Mouse (Mus musculus) stomach, postnatal 0 days (tissue): ENCODE data around the gene Nlrp4f.

Source experiments
- CTCF ChIP-seq: IDR thresholded peaks from 2 replicates; pipeline ENCODE4 v1.5.1; 2016; ENCODE audit warnings: antibody characterized with exemption, low read depth, mild to moderate bottlenecking, moderate library complexity
- EP300 ChIP-seq: optimal IDR thresholded peaks from 2 replicates; pipeline ENCODE3; 2016; ENCODE audit warnings: antibody characterized with exemption

DNA sequence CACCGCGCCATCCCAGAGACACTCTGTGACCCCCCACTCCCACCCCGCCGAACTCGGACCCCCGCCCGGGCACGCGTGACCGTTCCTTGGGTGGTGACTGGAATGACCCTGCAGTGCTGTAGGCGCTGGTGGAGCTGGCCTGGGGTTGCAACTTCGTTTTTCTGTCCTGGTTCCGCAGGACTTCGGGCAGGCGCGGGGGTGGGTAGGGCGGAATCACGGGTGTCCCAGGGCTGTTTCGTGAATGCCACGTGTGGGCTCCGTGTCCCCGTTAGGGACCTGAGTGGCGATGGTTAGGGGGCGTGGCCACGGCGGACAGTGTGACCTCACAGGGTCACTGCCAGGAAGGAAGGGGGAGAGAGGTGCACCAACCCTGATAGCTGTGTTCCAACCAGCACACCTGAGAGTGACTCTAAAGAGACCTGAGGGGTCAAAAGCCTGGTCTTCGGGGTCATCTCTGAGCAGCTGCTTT, 36.6 kb upstream of the Nlrp4f start:
- TF ChIP-seq CTCF (no peak), EP300 (no peak)
